In genomic region chr8:49063256-49063655, GRCm38 (mm10) we compare ENCODE assay signal across 11 mouse cellular contexts.
"Had no signal": no experiment of that assay in that cellular context is flagged by ENCODE, and none has a peak within 500 bp of the region (broad histone marks: within the 10 kb centered on the region; RNA-seq: fewer than 3 reads in every experiment).

No protein-coding gene starts in this region.

- DNase-seq: right cerebral cortex, adult 18-20 months; right cerebral cortex, postnatal 14 days; right cerebral cortex, postnatal 25 days; right cerebral cortex, postnatal 4 days; spleen, adult 18-20 months; thymus, adult 18-20 months; thymus, adult 2 months; thymus, postnatal 14 days; thymus, postnatal 25 days; thymus, postnatal 36 days; thymus, postnatal 4 days had no signal
